Mouse (Mus musculus): ENCODE results near the gene Lxn. TPM values are rescaled to one million over a fixed set of nuclear protein-coding genes. Genes with fewer than 3 reads are reported as not detected.
A peak's percentile ranks its signal among the peaks of the same experiment; 100 is the strongest.

Gene Lxn
- 189 and 198 TPM in 2 replicates for polyA plus RNA-seq (2015; fragmentation: Nextera tagmentation; extraction: Ambion mirVana)

GRCm38 (mm10) chr3:67463450-67464372 lies at the start of gene Lxn:
Gene Lxn (minus strand): TSS chr3:67463926.
- H3K9ac ChIP-seq (ENCODE audit: low read depth, low read length): peak within 1 kb of the TSS; percentile 75
- ATAC-seq: peak; percentile 92
- WGBS: 1% methylated on average over 43 of the region's 43 CpGs

GRCm38 (mm10) chr3:67512807-67513206 lies 49.1 kb upstream of the Lxn start:
- no peak overlapping the region for H3K9ac ChIP-seq (ENCODE audit: low read depth, low read length)
- WGBS: 4% methylated on average over 5 of the region's 5 CpGs
- peaks cover 6% of the 10 kb centered on the region; the same call in 1 of the 2 replicates for H3K4me1 ChIP-seq (ENCODE audit: control insufficient read depth, insufficient read depth, low read depth, low read length)
- H3K27ac ChIP-seq (ENCODE audit: low read depth, low read length): no peak overlapping the region
- no peaks in the 10 kb centered on the region for H3K36me3 ChIP-seq (ENCODE audit: control insufficient read depth, insufficient read depth, low read length)
- H3K4me2 ChIP-seq (ENCODE audit: low read length): no peak overlapping the region
- no peak overlapping the region for H3K4me3 ChIP-seq (ENCODE audit: low read length)
- ATAC-seq: peak; percentile 85
- peaks cover 18% of the 10 kb centered on the region for H3K27me3 ChIP-seq (replicated peaks; ENCODE audit: control insufficient read depth, insufficient read depth, low read length)
- no peaks in the 10 kb centered on the region for H3K9me3 ChIP-seq (ENCODE audit: control insufficient read depth, low read length)

More at GRCm38 (mm10) chr3:67463450-67464372, at the start of gene Lxn:
- Histone ChIP-seq H3K4me1 (ENCODE audit: control insufficient read depth, insufficient read depth, low read depth, low read length) (peaks cover 3% of the 10 kb centered on the region; the same call in 1 of the 2 replicates), H3K27ac (ENCODE audit: low read depth, low read length) (peak within 1 kb of the TSS; percentile 76), H3K4me2 (ENCODE audit: low read length) (peak within 1 kb of the TSS; percentile 73), H3K36me3 (ENCODE audit: control insufficient read depth, insufficient read depth, low read length) (peaks cover 14% of the 10 kb centered on the region), H3K27me3 (replicated peaks; ENCODE audit: control insufficient read depth, insufficient read depth, low read length) (no peaks in the 10 kb centered on the region), H3K9me3 (ENCODE audit: control insufficient read depth, low read length) (no peaks in the 10 kb centered on the region), H3K4me3 (ENCODE audit: low read length) (peak within 1 kb of the TSS; percentile 54)

GRCm38 (mm10) chr3:67508216-67508892 lies 44.6 kb upstream of the Lxn start:
- ATAC-seq: no peak
- no peak overlapping the region for H3K9ac ChIP-seq (ENCODE audit: low read depth, low read length)
- no peak overlapping the region for H3K4me2 ChIP-seq (ENCODE audit: low read length)
- H3K27ac ChIP-seq (ENCODE audit: low read depth, low read length): no peak overlapping the region
- H3K4me3 ChIP-seq (ENCODE audit: low read length): no peak overlapping the region
- H3K4me1 ChIP-seq (ENCODE audit: control insufficient read depth, insufficient read depth, low read depth, low read length): no peaks in the 10 kb centered on the region
- WGBS: 89% methylated on average over 10 of the region's 10 CpGs
- no peaks in the 10 kb centered on the region for H3K27me3 ChIP-seq (replicated peaks; ENCODE audit: control insufficient read depth, insufficient read depth, low read length)
- no peaks in the 10 kb centered on the region for H3K9me3 ChIP-seq (ENCODE audit: control insufficient read depth, low read length)
- H3K36me3 ChIP-seq (ENCODE audit: control insufficient read depth, insufficient read depth, low read length): no peaks in the 10 kb centered on the region

- no peak for ATAC-seq
- no peak overlapping the region for H3K4me2 ChIP-seq (ENCODE audit: low read length)
- H3K9ac ChIP-seq (ENCODE audit: low read depth, low read length): no peak overlapping the region
- H3K27me3 ChIP-seq (replicated peaks; ENCODE audit: control insufficient read depth, insufficient read depth, low read length): no peaks in the 10 kb centered on the region
- no peak overlapping the region for H3K27ac ChIP-seq (ENCODE audit: low read depth, low read length)
- no peaks in the 10 kb centered on the region for H3K36me3 ChIP-seq (ENCODE audit: control insufficient read depth, insufficient read depth, low read length)
- H3K4me3 ChIP-seq (ENCODE audit: low read length): no peak overlapping the region
- 73% methylated on average over 2 of the region's 2 CpGs for WGBS
- H3K4me1 ChIP-seq (ENCODE audit: control insufficient read depth, insufficient read depth, low read depth, low read length): no peaks in the 10 kb centered on the region
- no peaks in the 10 kb centered on the region for H3K9me3 ChIP-seq (ENCODE audit: control insufficient read depth, low read length)
Measured at GRCm38 (mm10) chr3:67505286-67505685, 41.6 kb upstream of the Lxn start.

GRCm38 (mm10) chr3:67503878-67504277 lies 40.2 kb upstream of the Lxn start:
- WGBS: 11% methylated on average over 3 of the region's 3 CpGs
- H3K27me3 ChIP-seq (replicated peaks; ENCODE audit: control insufficient read depth, insufficient read depth, low read length): no peaks in the 10 kb centered on the region
- no peak for ATAC-seq
- H3K4me2 ChIP-seq (ENCODE audit: low read length): no peak overlapping the region
- no peak overlapping the region for H3K9ac ChIP-seq (ENCODE audit: low read depth, low read length)
- H3K27ac ChIP-seq (ENCODE audit: low read depth, low read length): no peak overlapping the region
- no peaks in the 10 kb centered on the region for H3K9me3 ChIP-seq (ENCODE audit: control insufficient read depth, low read length)
- H3K36me3 ChIP-seq (ENCODE audit: control insufficient read depth, insufficient read depth, low read length): no peaks in the 10 kb centered on the region
- no peaks in the 10 kb centered on the region for H3K4me1 ChIP-seq (ENCODE audit: control insufficient read depth, insufficient read depth, low read depth, low read length)
- H3K4me3 ChIP-seq (ENCODE audit: low read length): no peak overlapping the region

GRCm38 (mm10) chr3:67499406-67499791 lies 35.7 kb upstream of the Lxn start:
- no peak for ATAC-seq
- H3K27me3 ChIP-seq (replicated peaks; ENCODE audit: control insufficient read depth, insufficient read depth, low read length): no peaks in the 10 kb centered on the region
- H3K4me1 ChIP-seq (ENCODE audit: control insufficient read depth, insufficient read depth, low read depth, low read length): no peaks in the 10 kb centered on the region
- no peaks in the 10 kb centered on the region for H3K9me3 ChIP-seq (ENCODE audit: control insufficient read depth, low read length)
- H3K27ac ChIP-seq (ENCODE audit: low read depth, low read length): no peak overlapping the region
- H3K9ac ChIP-seq (ENCODE audit: low read depth, low read length): no peak overlapping the region
- no peak overlapping the region for H3K4me3 ChIP-seq (ENCODE audit: low read length)
- WGBS: 97% methylated on average over 4 of the region's 4 CpGs
- no peaks in the 10 kb centered on the region for H3K36me3 ChIP-seq (ENCODE audit: control insufficient read depth, insufficient read depth, low read length)
- no peak overlapping the region for H3K4me2 ChIP-seq (ENCODE audit: low read length)

GRCm38 (mm10) chr3:67498773-67499405 lies 35.2 kb upstream of the Lxn start:
- Histone ChIP-seq H3K9ac (ENCODE audit: low read depth, low read length) (no peak overlapping the region), H3K27me3 (replicated peaks; ENCODE audit: control insufficient read depth, insufficient read depth, low read length) (no peaks in the 10 kb centered on the region), H3K4me2 (ENCODE audit: low read length) (no peak overlapping the region), H3K36me3 (ENCODE audit: control insufficient read depth, insufficient read depth, low read length) (no peaks in the 10 kb centered on the region), H3K9me3 (ENCODE audit: control insufficient read depth, low read length) (no peaks in the 10 kb centered on the region), H3K4me1 (ENCODE audit: control insufficient read depth, insufficient read depth, low read depth, low read length) (no peaks in the 10 kb centered on the region), H3K4me3 (ENCODE audit: low read length) (no peak overlapping the region), H3K27ac (ENCODE audit: low read depth, low read length) (no peak overlapping the region)
- WGBS: 90% methylated on average over 8 of the region's 8 CpGs
- no peak for ATAC-seq

GRCm38 (mm10) chr3:67497998-67498397 lies 34.3 kb upstream of the Lxn start:
- no peaks in the 10 kb centered on the region for H3K27me3 ChIP-seq (replicated peaks; ENCODE audit: control insufficient read depth, insufficient read depth, low read length)
- no peak overlapping the region for H3K9ac ChIP-seq (ENCODE audit: low read depth, low read length)
- ATAC-seq: no peak
- H3K4me3 ChIP-seq (ENCODE audit: low read length): no peak overlapping the region
- H3K9me3 ChIP-seq (ENCODE audit: control insufficient read depth, low read length): no peaks in the 10 kb centered on the region
- H3K4me1 ChIP-seq (ENCODE audit: control insufficient read depth, insufficient read depth, low read depth, low read length): no peaks in the 10 kb centered on the region
- no peak overlapping the region for H3K27ac ChIP-seq (ENCODE audit: low read depth, low read length)
- H3K36me3 ChIP-seq (ENCODE audit: control insufficient read depth, insufficient read depth, low read length): no peaks in the 10 kb centered on the region
- WGBS: 96% methylated on average over 2 of the region's 2 CpGs
- H3K4me2 ChIP-seq (ENCODE audit: low read length): no peak overlapping the region

- Histone ChIP-seq H3K4me2 (ENCODE audit: low read length) (no peak overlapping the region), H3K9me3 (ENCODE audit: control insufficient read depth, low read length) (no peaks in the 10 kb centered on the region), H3K36me3 (ENCODE audit: control insufficient read depth, insufficient read depth, low read length) (no peaks in the 10 kb centered on the region), H3K27ac (ENCODE audit: low read depth, low read length) (no peak overlapping the region), H3K9ac (ENCODE audit: low read depth, low read length) (no peak overlapping the region), H3K4me3 (ENCODE audit: low read length) (no peak overlapping the region), H3K27me3 (replicated peaks; ENCODE audit: control insufficient read depth, insufficient read depth, low read length) (no peaks in the 10 kb centered on the region), H3K4me1 (ENCODE audit: control insufficient read depth, insufficient read depth, low read depth, low read length) (no peaks in the 10 kb centered on the region)
- no peak for ATAC-seq
- 88% methylated on average over 10 of the region's 10 CpGs for WGBS
Measured at GRCm38 (mm10) chr3:67496310-67496709, 32.6 kb upstream of the Lxn start.
